Mouse (Mus musculus) kidney, adult 2 months (tissue): ENCODE measurements around the gene Vmn2r19. TPM values are rescaled to one million over a fixed set of nuclear protein-coding genes. Genes with fewer than 3 reads are reported as not detected.
"Not testable (repeated sequence)": the region's sequence is repeated elsewhere in the genome, so short reads cannot be mapped to it uniquely, and the experiment has no call there.

ENCODE experiments used
- DNase-seq: peaks from one replicate; pipeline ENCODE4 v3.0.0; 2021
- H3K27ac ChIP-seq: fragments of 200-500 bp; 2 replicates; pipeline ENCODE4 v1.5.1; 2012; ENCODE audit warnings: low read depth, low read length, control low read depth, inconsistent platforms; ENCODE audit not compliant: insufficient read depth
- H3K27me3 ChIP-seq: fragments of 200-500 bp; replicated peaks from 2 replicates; pipeline ENCODE4 v1.6.1; 2012; ENCODE audit warnings: mild to moderate bottlenecking, moderate library complexity, low read length, inconsistent platforms; ENCODE audit not compliant: control insufficient read depth, insufficient read depth
- H3K36me3 ChIP-seq: fragments of 200-500 bp; 2 replicates; pipeline ENCODE4 v1.6.1; 2012; ENCODE audit warnings: mild to moderate bottlenecking, moderate library complexity, low read length, inconsistent platforms; ENCODE audit not compliant: control insufficient read depth, insufficient read depth
- H3K4me1 ChIP-seq: fragments of 200-500 bp; 2 replicates; pipeline ENCODE4 v1.6.1; 2011; ENCODE audit warnings: low read length; ENCODE audit not compliant: control insufficient read depth, insufficient read depth
- H3K4me3 ChIP-seq: fragments of 200-500 bp; 2 replicates; pipeline ENCODE4 v1.5.1; 2011; ENCODE audit warnings: mild to moderate bottlenecking, low read depth, low read length, control low read depth; ENCODE audit not compliant: insufficient read depth
- CTCF ChIP-seq: fragments of 200-500 bp; conservative IDR thresholded peaks from 2 replicates; pipeline ENCODE4 v1.5.1; 2011; ENCODE audit warnings: low read depth, mild to moderate bottlenecking, control low read depth, low read length, moderate library complexity, mixed read lengths; ENCODE audit not compliant: insufficient read depth, insufficient read length
- POLR2A ChIP-seq: fragments of 200-500 bp; IDR thresholded peaks from one replicate; pipeline ENCODE4 v1.6.1; 2011; ENCODE audit warnings: low read depth, low read length, control low read depth
- whole genome bisulfite sequencing: fragments of 180-500 bp; shearing (Covaris S2); methylation state at CpG from one replicate; pipeline ENCODE4 v1.1.7; 2018; 5-methylcytosine and 5-hydroxymethylcytosine counted together
- polyA plus RNA-seq: library from polyadenylated mRNA; depleted of rRNA; stranded (reverse); fragments of >200 nt; gene quantifications from 2 replicates; pipeline ENCODE4 v1.2.3, GENCODE M21; 2012

Gene Vmn2r19
- polyA plus RNA-seq, 1 experiment, result not detected

- Histone ChIP-seq H3K27ac (no peak overlapping the region), H3K36me3 (no peaks in the 10 kb centered on the region), H3K4me3 (no peak overlapping the region), H3K27me3 (no peaks in the 10 kb centered on the region), H3K4me1 (no peaks in the 10 kb centered on the region)
- TF ChIP-seq CTCF, result no peak
- DNase-seq, result no peak
- 67% methylated on average over 5 of the region's 5 CpGs for WGBS
These were observed 41.2 kb upstream of the Vmn2r19 start for GRCm38 (mm10) chr6:123266945-123267344.

- Histone ChIP-seq H3K4me3 (no peak overlapping the region), H3K27ac (no peak overlapping the region), H3K27me3 (no peaks in the 10 kb centered on the region), H3K36me3 (no peaks in the 10 kb centered on the region), H3K4me1 (no peaks in the 10 kb centered on the region)
- no peak for DNase-seq
- TF ChIP-seq POLR2A (no peak), CTCF (no peak)
- WGBS, result 88% methylated on average over 2 of the region's 2 CpGs
These were observed 28.7 kb upstream of the Vmn2r19 start for GRCm38 (mm10) chr6:123279443-123279842.

GRCm38 (mm10) chr6:123286311-123286710, 21.8 kb upstream of the Vmn2r19 start:
- WGBS, result 80% methylated on average over 2 of the region's 2 CpGs
- no peak for DNase-seq
- H3K4me1 ChIP-seq, result no peaks in the 10 kb centered on the region
- H3K27me3 ChIP-seq, result no peaks in the 10 kb centered on the region
- H3K36me3 ChIP-seq, result no peaks in the 10 kb centered on the region
- no peak overlapping the region for H3K27ac ChIP-seq
- H3K4me3 ChIP-seq, result no peak overlapping the region
- TF ChIP-seq POLR2A (no peak), CTCF (no peak)

GRCm38 (mm10) chr6:123288931-123289330, 19.2 kb upstream of the Vmn2r19 start:
- TF ChIP-seq POLR2A, result no peak
- TF ChIP-seq CTCF, result no peak
- Histone ChIP-seq H3K4me1 (no peaks in the 10 kb centered on the region), H3K36me3 (no peaks in the 10 kb centered on the region), H3K4me3 (no peak overlapping the region), H3K27me3 (no peaks in the 10 kb centered on the region), H3K27ac (no peak overlapping the region)
- DNase-seq, result no peak
- WGBS, result 72% methylated on average over 10 of the region's 10 CpGs

- Histone ChIP-seq H3K4me3 (no peak within 1 kb of the TSS), H3K27ac (no peak within 1 kb of the TSS), H3K4me1 (no peaks in the 10 kb centered on the region), H3K36me3 (no peaks in the 10 kb centered on the region), H3K27me3 (no peaks in the 10 kb centered on the region)
- no peak for TF ChIP-seq CTCF
- TF ChIP-seq POLR2A, result no peak
- no peak for DNase-seq
- 74% methylated on average over 4 of the region's 4 CpGs for WGBS
These were observed 18.4 kb upstream of the Vmn2r19 start, which contains the start of gene Clec4e for GRCm38 (mm10) chr6:123289753-123290152. Gene Clec4e, minus strand, starts transcription at chr6:123289870.

- WGBS, result 97% methylated on average over 1 of the region's 1 CpGs
- DNase-seq, result no peak
- Histone ChIP-seq H3K4me1 (no peaks in the 10 kb centered on the region), H3K27me3 (no peaks in the 10 kb centered on the region), H3K4me3 (no peak overlapping the region), H3K27ac (no peak overlapping the region), H3K36me3 (no peaks in the 10 kb centered on the region)
- TF ChIP-seq POLR2A, result no peak
- no peak for TF ChIP-seq CTCF
These were observed 15.3 kb upstream of the Vmn2r19 start for GRCm38 (mm10) chr6:123292751-123293400.

- H3K4me1 ChIP-seq, H3K36me3 ChIP-seq, DNase-seq, H3K27me3 ChIP-seq, H3K27ac ChIP-seq, H3K4me3 ChIP-seq: not testable (repeated sequence)
- WGBS, result 87% methylated on average over 11 of the region's 11 CpGs
These were observed 14.6 kb upstream of the Vmn2r19 start for GRCm38 (mm10) chr6:123293509-123293908.

- Histone ChIP-seq H3K27me3 (no peaks in the 10 kb centered on the region), H3K27ac (no peak overlapping the region), H3K4me3 (no peak overlapping the region), H3K36me3 (no peaks in the 10 kb centered on the region), H3K4me1 (no peaks in the 10 kb centered on the region)
- no peak for DNase-seq
- 50% methylated on average over 1 of the region's 1 CpGs for WGBS
- no peak for TF ChIP-seq CTCF
- TF ChIP-seq POLR2A, result no peak
These were observed 11.4 kb upstream of the Vmn2r19 start for GRCm38 (mm10) chr6:123296687-123297086.

GRCm38 (mm10) chr6:123306315-123306714, 1.8 kb upstream of the Vmn2r19 start:
- WGBS, result 87% methylated on average over 7 of the region's 7 CpGs
- not testable (repeated sequence) for H3K4me3 ChIP-seq, H3K4me1 ChIP-seq, H3K27ac ChIP-seq, H3K36me3 ChIP-seq, H3K27me3 ChIP-seq, DNase-seq
